Mouse (Mus musculus) E14TG2a.4 (cell line): ENCODE data around the gene Rbp4.

ENCODE experiments used
- CTCF ChIP-seq: conservative IDR thresholded peaks from 2 replicates; pipeline ENCODE4 v1.5.1; 2014; ENCODE audit warnings: low read length
- NANOG ChIP-seq: IDR thresholded peaks from 2 replicates; pipeline ENCODE4 v1.6.1; 2014; ENCODE audit warnings: borderline replicate concordance, low read length, mixed read lengths
- POU5F1 ChIP-seq: IDR thresholded peaks from 2 replicates; pipeline ENCODE4 v1.6.1; 2014; ENCODE audit warnings: low read length, borderline replicate concordance

GRCm38 (mm10) chr19:38134806-38135205 is 9.7 kb upstream of the Rbp4 start:
- TF ChIP-seq CTCF (no peak), NANOG (no peak), POU5F1 (no peak)
